Mouse (Mus musculus): ENCODE data around the gene Wnk2.

The Wnk2 gene

GRCm38 (mm10) chr13:49134491-49134890, 13.3 kb downstream of the Wnk2 start:
- DNase-seq: peak; percentile 64

GRCm38 (mm10) chr13:49133125-49133524, 14.7 kb downstream of the Wnk2 start:
- peak; percentile 75 for DNase-seq

DNA sequence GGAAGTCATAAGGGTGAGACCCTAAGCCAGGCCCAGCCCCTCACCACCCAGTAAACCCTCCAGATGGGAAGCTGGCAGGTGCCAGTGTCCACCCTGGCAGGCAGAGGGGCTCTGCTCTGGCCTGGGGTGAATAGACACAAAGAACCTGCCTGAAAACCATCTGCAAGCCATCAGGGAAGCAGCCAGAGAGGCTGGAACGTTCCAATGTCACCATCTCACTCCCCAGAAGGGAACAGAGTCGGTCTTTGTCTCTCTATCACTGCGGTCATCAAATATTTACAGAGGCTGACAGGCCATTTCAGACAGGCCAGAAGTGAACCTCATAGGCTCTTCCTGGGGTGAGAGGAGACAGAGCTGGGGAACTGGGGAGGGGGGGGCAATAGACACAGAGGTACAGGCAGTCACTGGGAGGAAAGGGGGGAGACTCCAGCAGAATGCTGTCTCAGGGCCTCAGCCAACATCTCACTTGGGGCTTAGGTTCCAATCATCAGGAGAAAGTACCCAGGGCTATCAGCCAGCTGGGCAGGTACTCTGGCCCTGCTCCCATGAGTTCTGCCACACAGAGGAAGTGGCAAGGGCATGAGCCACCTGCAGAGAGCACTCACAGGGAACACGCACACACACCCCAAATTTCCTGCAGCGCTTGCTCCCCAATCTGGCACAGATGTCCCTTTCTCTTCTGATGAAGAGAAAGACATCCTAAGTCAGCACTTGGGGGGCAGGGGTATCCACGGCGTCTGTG, 15.7 kb downstream of the Wnk2 start:
- peak; percentile 66 for DNase-seq

DNA sequence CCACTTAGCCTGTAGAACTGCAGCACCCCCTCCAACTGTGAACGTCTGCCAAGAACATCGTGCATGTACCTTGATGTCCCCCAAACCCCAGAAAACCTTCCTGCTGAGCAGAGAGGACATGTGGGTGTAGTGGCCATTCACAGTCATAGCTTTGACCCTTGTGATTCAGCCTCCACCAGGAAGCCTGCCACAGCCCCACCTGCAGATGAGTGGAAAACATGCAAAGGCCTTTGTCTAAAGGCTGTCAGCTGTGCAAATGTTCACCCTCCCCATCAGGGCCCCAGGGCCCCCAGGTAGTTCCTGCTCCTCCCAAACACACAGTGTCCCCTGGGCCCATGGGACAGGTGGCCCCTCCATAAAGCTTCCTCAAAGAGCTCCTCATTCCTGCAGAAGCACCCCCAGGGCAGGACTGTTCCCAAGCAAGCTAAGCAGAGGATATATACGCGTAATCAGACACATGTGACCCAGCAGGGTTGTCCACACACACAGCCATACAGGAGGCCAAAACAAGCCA, 16.4 kb downstream of the Wnk2 start:
- no peak for DNase-seq

DNA sequence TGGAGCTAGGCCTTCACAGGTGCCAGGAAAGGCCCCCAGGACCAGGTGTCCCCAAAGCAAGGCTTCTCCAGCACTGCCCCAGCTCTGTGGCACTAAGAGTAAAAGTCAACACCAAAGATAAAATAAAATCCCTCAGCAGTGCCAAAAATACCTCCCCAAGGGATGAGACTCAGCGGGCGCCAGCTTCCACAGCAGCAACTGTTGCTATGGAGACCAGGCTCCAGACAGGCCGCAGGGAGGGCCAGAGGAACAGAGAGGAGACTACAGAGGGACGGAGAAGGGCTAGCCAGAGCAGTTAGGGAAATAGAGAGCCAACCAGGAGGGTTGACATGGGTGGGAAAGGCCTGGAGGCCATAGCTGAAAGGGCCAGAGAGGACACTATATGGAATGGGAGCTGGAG, 18.0 kb downstream of the Wnk2 start:
- peak; percentile 62 for DNase-seq

DNA sequence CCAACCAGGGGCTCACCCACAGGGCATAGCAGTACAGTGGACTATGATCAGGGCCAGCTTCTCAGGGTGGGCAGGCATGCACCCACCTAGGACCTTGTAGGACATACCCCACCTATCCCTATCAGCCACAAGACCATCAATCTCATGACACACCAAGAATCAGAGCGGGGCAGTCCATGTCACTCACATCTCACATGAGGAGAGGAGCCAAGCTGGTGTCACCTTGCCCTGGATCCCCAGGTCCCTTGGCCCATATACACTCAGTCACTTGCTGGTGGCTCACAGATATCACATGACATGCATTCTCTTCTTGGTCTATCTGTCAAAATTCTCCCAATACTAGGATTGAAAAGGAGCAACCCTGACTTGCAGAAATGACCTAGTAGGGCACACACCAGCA, 18.7 kb downstream of the Wnk2 start:
- no peak for DNase-seq

GRCm38 (mm10) chr13:49127844-49128631, 19.8 kb downstream of the Wnk2 start:
- peak; percentile 65 for DNase-seq

GRCm38 (mm10) chr13:49122106-49122505, 25.7 kb downstream of the Wnk2 start:
- DNase-seq: no peak

DNA sequence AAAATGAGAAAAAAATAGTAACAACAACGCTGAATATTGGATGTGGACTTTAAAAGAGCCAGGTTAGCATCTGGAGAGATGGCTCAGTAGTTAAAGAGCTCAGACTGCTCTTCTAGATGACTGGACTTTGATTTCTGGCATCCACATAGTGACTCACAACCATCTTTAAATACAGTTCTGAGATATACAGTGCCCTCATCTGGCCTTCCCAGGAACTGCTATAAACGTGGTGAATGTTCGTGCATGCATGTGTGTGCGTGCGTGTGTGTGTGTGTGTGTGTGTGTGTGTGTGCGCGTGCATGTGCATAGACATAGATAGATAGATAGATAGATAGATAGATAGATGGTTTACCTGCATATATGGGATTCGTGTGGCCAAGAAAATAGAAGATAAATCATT, 30.3 kb downstream of the Wnk2 start:
- DNase-seq: no peak

- no peak for DNase-seq
Observed at GRCm38 (mm10) chr13:49114921-49115320, 32.9 kb downstream of the Wnk2 start.

DNA sequence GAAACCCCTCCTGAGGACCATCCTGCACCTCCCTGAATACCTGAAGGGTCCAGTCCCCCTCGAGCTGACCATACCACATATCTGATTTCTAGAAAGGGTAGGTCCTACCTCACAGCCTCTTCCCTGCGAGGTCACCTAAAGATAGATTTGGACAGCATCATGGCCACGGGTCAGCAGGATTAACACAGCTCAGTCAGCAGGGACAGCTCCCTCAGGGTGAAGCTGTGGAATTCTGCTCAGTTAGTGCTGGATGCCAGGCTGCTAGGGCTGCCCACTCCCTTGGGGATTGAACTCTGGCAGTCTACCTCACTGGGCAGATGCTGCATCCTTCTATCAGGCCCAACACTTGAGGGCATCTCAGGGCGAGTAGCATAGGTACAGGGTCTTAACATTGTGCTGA, 33.7 kb downstream of the Wnk2 start:
- no peak for DNase-seq

GRCm38 (mm10) chr13:49113345-49113744, 34.5 kb downstream of the Wnk2 start:
- no peak for DNase-seq

- DNase-seq: no peak
Observed at GRCm38 (mm10) chr13:49112652-49113051, 35.2 kb downstream of the Wnk2 start.

- DNase-seq: no peak
Observed at GRCm38 (mm10) chr13:49109665-49110064, 38.1 kb downstream of the Wnk2 start.

DNA sequence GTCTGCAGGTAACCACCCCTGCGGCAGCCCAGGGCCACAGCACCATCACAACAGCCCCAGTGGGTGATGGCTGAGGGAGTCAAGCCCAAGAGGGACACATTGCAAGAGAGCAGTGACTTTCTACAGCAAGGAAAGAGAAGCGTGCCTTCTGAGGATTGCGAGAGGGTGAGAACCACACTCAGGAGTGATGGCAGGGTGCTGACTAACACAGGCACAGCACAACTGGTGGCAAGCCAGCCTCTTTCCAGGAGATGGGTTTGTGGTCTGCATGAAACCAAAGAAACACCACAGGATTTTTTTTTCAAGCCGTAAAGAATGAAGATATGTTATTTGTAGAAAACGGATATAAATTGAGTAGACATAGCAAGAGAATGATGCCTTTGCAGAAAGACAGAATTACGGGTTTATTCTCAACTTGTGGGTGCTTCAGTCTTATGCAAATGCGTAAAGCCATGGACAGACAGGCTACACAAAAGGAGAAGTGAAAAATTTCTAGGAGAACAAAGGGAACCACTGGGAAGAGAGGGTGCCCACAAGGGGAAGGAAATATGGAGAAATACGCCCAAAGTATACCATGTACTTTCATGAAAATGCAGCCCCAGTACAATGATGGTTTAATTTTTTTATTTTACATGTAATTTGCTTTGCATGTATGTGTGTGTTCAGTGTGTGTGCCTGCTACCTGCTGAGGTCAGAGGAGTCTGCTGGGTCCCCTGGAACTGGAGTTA, 39.5 kb downstream of the Wnk2 start:
- DNase-seq: no peak

- DNase-seq: no peak
Observed at GRCm38 (mm10) chr13:49103913-49104312, 43.9 kb downstream of the Wnk2 start.

- peak; percentile 56 for DNase-seq
Observed at GRCm38 (mm10) chr13:49103235-49103634, 44.6 kb downstream of the Wnk2 start.

GRCm38 (mm10) chr13:49100417-49100816, 47.4 kb downstream of the Wnk2 start:
- no peak for DNase-seq

DNA sequence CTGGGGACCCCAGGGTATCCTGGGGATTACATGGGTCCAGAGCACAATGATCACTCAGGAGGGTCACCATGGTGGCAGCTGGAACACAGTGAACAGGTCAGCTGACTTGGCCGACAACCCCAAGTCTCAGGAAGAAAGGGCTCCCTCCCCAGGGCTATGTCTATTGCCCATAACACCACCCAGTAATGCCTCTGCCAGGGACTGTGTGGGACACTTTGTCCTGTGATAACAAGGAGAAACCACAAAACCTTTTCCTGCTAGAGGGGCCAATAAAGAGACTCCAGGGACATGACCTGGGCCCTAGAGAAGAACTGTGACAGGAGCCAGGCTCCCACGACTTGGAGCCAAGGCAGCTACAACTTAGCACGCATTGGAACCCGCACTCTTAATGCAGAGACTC, 51.0 kb downstream of the Wnk2 start:
- no peak for DNase-seq

GRCm38 (mm10) chr13:49094667-49095066, 53.1 kb downstream of the Wnk2 start:
- no peak for DNase-seq

- DNase-seq: peak; percentile 79
Observed at GRCm38 (mm10) chr13:49093471-49093891, 54.3 kb downstream of the Wnk2 start.

DNA sequence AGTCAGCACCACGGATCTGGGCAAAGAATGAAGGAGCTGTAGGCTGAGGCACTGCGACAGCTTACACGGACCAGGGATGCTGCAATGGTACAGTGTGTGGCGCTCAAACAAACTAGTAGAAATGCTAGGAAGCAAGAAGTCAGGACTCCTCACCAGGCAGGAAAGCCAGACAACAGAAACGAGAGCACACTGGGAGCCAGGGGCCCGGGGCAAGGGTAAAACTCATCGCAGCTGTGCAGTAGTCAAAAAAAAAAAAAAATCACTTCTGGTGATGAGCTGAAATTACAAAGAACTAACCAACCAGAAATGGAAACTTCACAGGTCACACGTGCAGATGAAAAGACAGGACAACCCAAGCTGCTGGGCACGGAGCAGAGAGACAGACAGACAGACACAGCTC, 55.2 kb downstream of the Wnk2 start:
- DNase-seq: no peak

- DNase-seq: no peak
Observed at GRCm38 (mm10) chr13:49090176-49090575, 57.6 kb downstream of the Wnk2 start.
